Mouse (Mus musculus) urinary bladder, postnatal 25 days (tissue): ENCODE measurements around the gene Dennd5b.
"Not testable (repeated sequence)": the region's sequence is repeated elsewhere in the genome, so short reads cannot be mapped to it uniquely, and the experiment has no call there.

ENCODE experiments used
- DNase-seq: peaks from one replicate; pipeline ENCODE4 v3.0.0; 2022; ENCODE audit warnings: low spot score

The Dennd5b gene

GRCm38 (mm10) chr6:149101076-149101942, at the start of gene Dennd5b:
Dennd5b (minus strand) TSS chr6:149101680.
- DNase-seq: peak; percentile 80

GRCm38 (mm10) chr6:149148436-149149229, 47.2 kb upstream of the Dennd5b start:
- no peak for DNase-seq

GRCm38 (mm10) chr6:149145143-149145542, 43.7 kb upstream of the Dennd5b start:
- no peak for DNase-seq

- DNase-seq: peak; percentile 78
Measured at GRCm38 (mm10) chr6:149141393-149142173, 40.1 kb upstream of the Dennd5b start.

GRCm38 (mm10) chr6:149139471-149139870, 38.0 kb upstream of the Dennd5b start, which contains the start of gene Etfbkmt:
Etfbkmt (plus strand) TSS chr6:149139849.
- DNase-seq: no peak

GRCm38 (mm10) chr6:149139011-149139410, 37.5 kb upstream of the Dennd5b start:
- DNase-seq: no peak

- DNase-seq: no peak
Measured at GRCm38 (mm10) chr6:149137936-149138335, 36.5 kb upstream of the Dennd5b start.

GRCm38 (mm10) chr6:149135631-149136030, 34.2 kb upstream of the Dennd5b start:
- no peak for DNase-seq

- DNase-seq: no peak
Measured at GRCm38 (mm10) chr6:149134391-149135150, 33.1 kb upstream of the Dennd5b start.

- DNase-seq: peak; percentile 21
Measured at GRCm38 (mm10) chr6:149132311-149133077, 31.0 kb upstream of the Dennd5b start.

- DNase-seq: no peak
Measured at GRCm38 (mm10) chr6:149131111-149131510, 29.6 kb upstream of the Dennd5b start.

GRCm38 (mm10) chr6:149129870-149130269, 28.4 kb upstream of the Dennd5b start, which contains the start of gene Gm10203:
Gm10203 (plus strand) TSS chr6:149130170.
- not testable (repeated sequence) for DNase-seq

GRCm38 (mm10) chr6:149126675-149127074, 25.2 kb upstream of the Dennd5b start:
- peak; percentile 17 for DNase-seq

GRCm38 (mm10) chr6:149123042-149123441, 21.6 kb upstream of the Dennd5b start:
- DNase-seq: no peak

- DNase-seq: peak; percentile 50
Measured at GRCm38 (mm10) chr6:149119853-149120252, 18.4 kb upstream of the Dennd5b start.

- DNase-seq: no peak
Measured at GRCm38 (mm10) chr6:149118935-149119334, 17.5 kb upstream of the Dennd5b start.

- no peak for DNase-seq
Measured at GRCm38 (mm10) chr6:149116992-149117391, 15.5 kb upstream of the Dennd5b start.

GRCm38 (mm10) chr6:149108909-149109308, 7.4 kb upstream of the Dennd5b start:
- DNase-seq: no peak

GRCm38 (mm10) chr6:149107615-149108014, 6.1 kb upstream of the Dennd5b start:
- DNase-seq: no peak

GRCm38 (mm10) chr6:149103451-149103850, 2.0 kb upstream of the Dennd5b start:
- DNase-seq: no peak

- DNase-seq: no peak
Measured at GRCm38 (mm10) chr6:149101943-149102243, 413 bp upstream of the Dennd5b start.
